Mouse (Mus musculus) olfactory bulb, adult 2 months (tissue): ENCODE results near the gene Cd55.

ENCODE experiments used
- CTCF ChIP-seq: fragments of 200-500 bp; IDR thresholded peaks from 2 replicates; pipeline ENCODE4 v1.5.1; 2012; ENCODE audit warnings: low read depth, mild to moderate bottlenecking, low read length, moderate library complexity; ENCODE audit not compliant: insufficient read depth
- POLR2A ChIP-seq: fragments of 200-500 bp; IDR thresholded peaks from 2 replicates; pipeline ENCODE4 v1.6.1; 2012; ENCODE audit warnings: mild to moderate bottlenecking, low read depth, low read length, moderate library complexity; ENCODE audit not compliant: insufficient read depth

- TF ChIP-seq POLR2A (no peak), CTCF (no peak)
Measured at GRCm38 (mm10) chr1:130498331-130498730, 35.8 kb upstream of the Cd55 start.
